Mouse (Mus musculus) bone marrow, adult 2 months (tissue): ENCODE data around the gene Oaf. TPM values are rescaled to one million over a fixed set of nuclear protein-coding genes. Genes with fewer than 3 reads are reported as not detected.

Experiments
- H3K27ac ChIP-seq: fragments of 200-500 bp; 2 replicates; pipeline ENCODE4 v1.5.1; 2012; ENCODE audit warnings: low read depth, mild to moderate bottlenecking, control low read depth, inconsistent platforms, low read length; ENCODE audit not compliant: control insufficient read depth, poor library complexity, insufficient read depth
- H3K4me1 ChIP-seq: fragments of 200-500 bp; 2 replicates; pipeline ENCODE4 v1.6.1; 2011; ENCODE audit warnings: low read length; ENCODE audit not compliant: control insufficient read depth, insufficient read depth
- H3K4me3 ChIP-seq: fragments of 200-500 bp; replicated peaks from 2 replicates; pipeline ENCODE3; 2011; ENCODE audit warnings: mild to moderate bottlenecking, low read depth, low read length, control low read depth; ENCODE audit not compliant: control insufficient read depth
- CTCF ChIP-seq: fragments of 200-500 bp; IDR thresholded peaks from 2 replicates; pipeline ENCODE4 v1.5.1; 2011; ENCODE audit warnings: low read length, control low read depth; ENCODE audit not compliant: control insufficient read depth, insufficient read depth
- POLR2A ChIP-seq: fragments of 200-500 bp; IDR thresholded peaks from 2 replicates; pipeline ENCODE4 v1.6.1; 2011; ENCODE audit warnings: low read depth, mild to moderate bottlenecking, control low read depth, low read length, borderline replicate concordance; ENCODE audit not compliant: control insufficient read depth
- WGBS: fragments of 180-500 bp; shearing (Covaris S2); methylation state at CpG from one replicate; pipeline ENCODE4 v1.1.7; 2018; 5-methylcytosine and 5-hydroxymethylcytosine counted together
- polyA plus RNA-seq: library from polyadenylated mRNA; stranded (reverse); fragments of >200 nt; gene quantifications from 2 replicates; pipeline ENCODE4 v1.2.4, GENCODE M21; 2011; ENCODE audit warnings: low replicate concordance; ENCODE audit not compliant: missing spikeins, insufficient read depth, insufficient read length

The Oaf gene
- polyA plus RNA-seq, 1 experiment = 15.8 TPM

- no peak for TF ChIP-seq POLR2A
- TF ChIP-seq CTCF = no peak
- H3K4me1 ChIP-seq = peaks cover 5% of the 10 kb centered on the region; the same call in 1 of the 2 replicates
- peak overlapping the region; percentile 68 for H3K4me3 ChIP-seq
- H3K27ac ChIP-seq = no peak overlapping the region
- 46% methylated on average over 2 of the region's 2 CpGs for WGBS
Observed at GRCm38 (mm10) chr9:43238167-43238566, 1.5 kb downstream of the Oaf start.

GRCm38 (mm10) chr9:43237111-43237775 is 2.5 kb downstream of the Oaf start:
- TF ChIP-seq POLR2A = no peak
- TF ChIP-seq CTCF = no peak
- no peak overlapping the region for H3K27ac ChIP-seq
- H3K4me3 ChIP-seq = no peak overlapping the region
- H3K4me1 ChIP-seq = peaks cover 5% of the 10 kb centered on the region; the same call in 1 of the 2 replicates
- WGBS = 75% methylated on average over 7 of the region's 7 CpGs

- WGBS = 88% methylated on average over 7 of the region's 7 CpGs
- TF ChIP-seq POLR2A (no peak), CTCF (no peak)
- H3K4me1 ChIP-seq = peaks cover 5% of the 10 kb centered on the region; the same call in 1 of the 2 replicates
Observed at GRCm38 (mm10) chr9:43236576-43236975, 3.1 kb downstream of the Oaf start.

GRCm38 (mm10) chr9:43236106-43236505 is 3.6 kb downstream of the Oaf start:
- no peak overlapping the region for H3K4me3 ChIP-seq
- TF ChIP-seq CTCF (no peak), POLR2A (no peak)
- no peak overlapping the region for H3K27ac ChIP-seq
- 94% methylated on average over 1 of the region's 1 CpGs for WGBS
- peaks cover 4% of the 10 kb centered on the region; the same call in 1 of the 2 replicates for H3K4me1 ChIP-seq

More at GRCm38 (mm10) chr9:43236576-43236975, 3.1 kb downstream of the Oaf start:
- Histone ChIP-seq H3K27ac (no peak overlapping the region), H3K4me3 (no peak overlapping the region)

GRCm38 (mm10) chr9:43235336-43235735 is 4.4 kb downstream of the Oaf start:
- Histone ChIP-seq H3K4me3 (no peak overlapping the region), H3K4me1 (peaks cover 2% of the 10 kb centered on the region; the same call in 1 of the 2 replicates), H3K27ac (peak overlapping the region; percentile 37; the same call in 1 of the 2 replicates)
- TF ChIP-seq CTCF (no peak), POLR2A (no peak)
- 86% methylated on average over 6 of the region's 6 CpGs for WGBS

- TF ChIP-seq POLR2A = no peak
- TF ChIP-seq CTCF = no peak
- Histone ChIP-seq H3K4me1 (peaks cover 2% of the 10 kb centered on the region; the same call in 1 of the 2 replicates), H3K27ac (peak overlapping the region; percentile 58), H3K4me3 (no peak overlapping the region)
- WGBS = 51% methylated on average over 5 of the region's 5 CpGs
Observed at GRCm38 (mm10) chr9:43234496-43234895, 5.2 kb downstream of the Oaf start.

- TF ChIP-seq POLR2A = no peak
- TF ChIP-seq CTCF = no peak
- WGBS = 79% methylated on average over 1 of the region's 1 CpGs
- no peak overlapping the region for H3K4me3 ChIP-seq
- no peak overlapping the region for H3K27ac ChIP-seq
- H3K4me1 ChIP-seq = peaks cover 2% of the 10 kb centered on the region; the same call in 1 of the 2 replicates
Observed at GRCm38 (mm10) chr9:43233515-43233914, 6.2 kb downstream of the Oaf start.

GRCm38 (mm10) chr9:43233044-43233443 is 6.7 kb downstream of the Oaf start:
- H3K4me1 ChIP-seq = peaks cover 2% of the 10 kb centered on the region; the same call in 1 of the 2 replicates
- 81% methylated on average over 5 of the region's 5 CpGs for WGBS
- no peak for TF ChIP-seq POLR2A
- no peak for TF ChIP-seq CTCF
- H3K4me3 ChIP-seq = no peak overlapping the region
- no peak overlapping the region for H3K27ac ChIP-seq

GRCm38 (mm10) chr9:43232286-43232685 is 7.4 kb downstream of the Oaf start:
- no peak overlapping the region for H3K4me3 ChIP-seq
- H3K4me1 ChIP-seq = peaks cover 4% of the 10 kb centered on the region
- whole genome bisulfite sequencing = 82% methylated on average over 5 of the region's 5 CpGs
- no peak overlapping the region for H3K27ac ChIP-seq
- TF ChIP-seq CTCF (no peak), POLR2A (no peak)
